Mouse (Mus musculus): ENCODE results near the gene Mier2.

The Mier2 gene

DNA sequence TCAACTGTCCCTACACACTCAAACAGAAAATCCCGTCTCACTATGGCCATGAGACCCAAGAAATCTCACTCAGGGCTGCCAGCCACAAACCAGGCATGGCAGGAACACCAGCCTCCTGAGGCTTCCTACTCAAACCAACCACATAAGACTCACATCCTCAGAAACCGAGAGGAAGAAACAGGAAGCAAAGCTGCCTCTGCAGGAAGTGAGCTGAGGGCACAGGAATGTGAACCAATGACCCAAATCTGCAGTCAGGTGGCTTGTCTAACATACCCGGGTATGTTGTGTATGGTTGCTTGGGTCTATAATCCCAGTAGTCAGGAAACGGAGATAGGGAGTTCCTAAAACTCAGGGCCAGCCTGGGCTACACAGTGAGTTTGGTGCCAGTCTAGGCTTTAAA, 16.1 kb downstream of the Mier2 start:
- no peak for DNase-seq

- DNase-seq = no peak
Observed at GRCm38 (mm10) chr10:79538323-79538722, 16.7 kb downstream of the Mier2 start.

GRCm38 (mm10) chr10:79537781-79538180, 17.2 kb downstream of the Mier2 start:
- no peak for DNase-seq

- no peak for DNase-seq
Observed at GRCm38 (mm10) chr10:79537271-79537670, 17.7 kb downstream of the Mier2 start.

DNA sequence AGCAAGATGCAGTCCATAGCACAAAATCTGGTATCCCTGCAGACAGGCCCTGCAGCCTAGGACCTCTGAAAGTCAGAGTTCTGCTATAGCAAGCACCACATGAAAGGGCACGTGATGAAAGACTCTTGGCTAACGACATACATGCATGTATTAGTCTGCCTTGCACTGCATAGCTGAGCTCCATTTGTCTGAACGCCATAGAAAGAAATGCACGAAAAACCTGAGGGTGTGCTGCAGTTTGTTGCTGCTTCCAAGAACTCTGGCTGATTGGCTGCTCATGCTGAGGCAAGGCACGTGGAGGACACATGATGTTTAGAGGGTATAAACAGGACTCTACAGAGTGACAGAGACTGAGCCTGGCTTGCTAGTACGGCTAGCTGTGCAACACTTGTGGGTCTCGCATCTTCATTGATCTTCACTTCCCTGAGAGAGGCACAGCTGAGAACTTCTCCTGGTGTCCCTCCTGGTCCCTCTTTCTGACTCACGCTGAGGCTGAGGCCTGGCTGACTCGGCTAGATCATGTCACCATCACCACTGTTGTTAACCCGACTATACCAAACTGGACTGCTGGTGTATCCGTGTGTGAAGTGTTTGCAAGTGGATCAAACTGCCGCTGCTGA, 18.4 kb downstream of the Mier2 start:
- no peak for DNase-seq

GRCm38 (mm10) chr10:79535431-79535830, 19.6 kb downstream of the Mier2 start:
- DNase-seq = no peak

GRCm38 (mm10) chr10:79534426-79534825, 20.6 kb downstream of the Mier2 start:
- DNase-seq = no peak

DNA sequence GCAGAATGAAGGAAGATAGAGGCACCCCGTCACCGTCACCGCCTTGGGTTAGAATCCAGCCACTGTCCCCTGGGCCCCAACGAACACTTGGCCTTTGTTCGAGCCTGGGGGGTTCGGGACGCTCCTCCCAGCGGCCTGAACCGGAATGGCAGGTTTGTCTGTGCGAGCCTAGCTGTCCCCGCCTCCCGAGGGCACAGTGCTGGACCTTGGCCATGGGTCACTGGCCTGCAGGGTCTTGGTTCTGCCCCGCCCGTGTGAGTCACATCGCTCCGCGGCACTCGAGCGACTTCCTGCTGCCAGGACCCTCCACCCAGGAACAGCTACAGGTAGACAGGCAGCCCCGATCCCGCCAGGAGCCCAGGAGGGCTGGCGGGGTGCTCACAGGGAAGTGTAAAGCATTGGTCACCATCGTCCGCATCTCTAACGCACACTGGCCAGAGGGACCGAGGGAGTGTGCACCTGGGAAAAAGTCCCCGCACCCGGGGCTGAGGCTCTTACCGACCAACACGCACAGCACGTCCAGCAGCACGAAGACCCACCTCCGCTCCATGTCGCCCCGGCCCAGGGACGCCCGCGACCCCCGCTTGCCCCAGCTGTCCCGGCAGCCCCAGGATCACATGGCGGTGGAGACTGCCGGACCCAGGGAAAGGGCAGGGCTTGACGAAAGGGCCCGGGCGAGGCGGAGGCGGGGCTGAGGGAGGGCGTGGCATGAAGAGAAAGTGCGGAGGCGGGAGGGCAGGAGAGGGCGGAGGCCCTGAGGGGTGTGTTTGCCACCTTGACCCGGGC, 21.7 kb downstream of the Mier2 start, which contains the start of gene Plpp2:
Gene Plpp2 (minus strand): TSS at position 671 of the 786 bp plus-strand sequence.
- DNase-seq = peak; percentile 9

- DNase-seq = peak; percentile 3
Observed at GRCm38 (mm10) chr10:79532678-79533077, 22.3 kb downstream of the Mier2 start.

DNA sequence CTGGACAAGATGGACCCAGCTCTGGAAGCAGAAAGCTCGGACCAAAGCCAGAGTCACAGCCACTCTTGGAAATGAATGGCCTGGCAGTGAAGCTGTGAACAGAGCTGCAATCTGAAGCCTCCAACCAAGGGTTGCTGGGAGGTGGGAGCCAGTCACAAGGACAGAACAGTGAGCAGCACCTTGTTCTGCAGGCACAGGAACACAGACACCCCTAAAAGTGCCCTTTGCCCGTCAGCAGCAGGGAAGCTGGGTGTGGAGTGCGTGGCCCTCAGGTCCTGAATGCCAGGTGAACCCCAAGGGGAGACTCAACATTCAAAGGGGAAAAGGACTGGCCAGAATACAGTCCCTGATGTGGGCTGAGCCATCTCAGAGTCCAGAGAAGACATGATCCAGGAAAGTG, 23.4 kb downstream of the Mier2 start:
- DNase-seq = no peak

DNA sequence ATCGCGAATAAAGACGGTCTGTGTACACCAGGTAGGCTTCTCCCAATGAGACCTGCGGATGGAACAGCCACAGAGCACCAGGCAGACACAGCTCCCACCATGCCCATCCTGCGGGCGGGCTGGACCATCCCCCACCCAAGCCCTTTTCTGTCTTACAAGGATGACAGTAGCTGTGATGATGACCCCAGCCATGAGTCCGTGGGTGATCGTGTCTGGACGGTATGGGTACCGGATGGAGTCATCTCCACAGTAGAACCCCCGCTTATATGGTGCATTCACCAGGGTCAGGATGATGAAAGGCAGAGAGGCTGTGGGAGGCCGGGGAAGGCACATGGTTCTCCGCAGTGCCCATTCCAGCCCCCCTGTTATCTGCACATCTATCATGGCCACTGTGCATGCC, 24.3 kb downstream of the Mier2 start:
- no peak for DNase-seq

GRCm38 (mm10) chr10:79530241-79530640, 24.8 kb downstream of the Mier2 start:
- DNase-seq = peak; percentile 2

GRCm38 (mm10) chr10:79528081-79528480, 26.9 kb downstream of the Mier2 start:
- DNase-seq = no peak

GRCm38 (mm10) chr10:79527453-79527845, 27.6 kb downstream of the Mier2 start:
- DNase-seq = no peak

GRCm38 (mm10) chr10:79526661-79527452, 28.1 kb downstream of the Mier2 start:
- no peak for DNase-seq

- DNase-seq = no peak
Observed at GRCm38 (mm10) chr10:79525456-79526325, 29.3 kb downstream of the Mier2 start.

DNA sequence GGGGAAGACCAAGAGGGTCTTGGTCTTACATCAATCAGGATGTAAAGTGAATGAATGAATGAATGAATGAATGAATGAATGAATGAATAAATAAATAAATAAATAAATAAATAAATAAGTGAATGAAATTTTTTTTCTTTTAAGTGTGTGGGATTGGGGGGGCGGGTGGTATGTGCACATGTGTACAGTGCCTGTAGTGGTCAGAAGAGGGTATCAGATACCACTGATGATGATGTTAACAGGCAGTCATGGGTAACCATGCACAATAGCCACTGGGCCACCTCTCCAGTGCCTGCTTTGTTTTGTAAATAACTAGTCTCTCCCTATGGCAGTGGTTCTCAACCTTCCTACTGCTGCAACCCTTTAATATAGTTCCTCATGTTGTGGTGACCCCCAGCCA, 30.6 kb downstream of the Mier2 start:
- DNase-seq = no peak

GRCm38 (mm10) chr10:79506709-79507108, 48.3 kb downstream of the Mier2 start:
- DNase-seq = no peak

GRCm38 (mm10) chr10:79502830-79503644, 52.0 kb downstream of the Mier2 start:
- DNase-seq = no peak

GRCm38 (mm10) chr10:79496701-79497288, 58.2 kb downstream of the Mier2 start:
- DNase-seq = no peak

- no peak for DNase-seq
Observed at GRCm38 (mm10) chr10:79495886-79496285, 59.1 kb downstream of the Mier2 start.
